Mouse (Mus musculus) kidney, postnatal 25 days (tissue): ENCODE results near the gene Jmjd7.

ENCODE experiments used
- DNase-seq, 2 experiments: peaks; one replicate each; pipeline ENCODE4 v3.0.0; 2021; ENCODE audit warnings: mixed read lengths in 2 of 2

The Jmjd7 gene

GRCm38 (mm10) chr2:120060651-120061050 is 33.4 kb downstream of the Jmjd7 start:
- peak; percentile 35 to 71 for DNase-seq

DNA sequence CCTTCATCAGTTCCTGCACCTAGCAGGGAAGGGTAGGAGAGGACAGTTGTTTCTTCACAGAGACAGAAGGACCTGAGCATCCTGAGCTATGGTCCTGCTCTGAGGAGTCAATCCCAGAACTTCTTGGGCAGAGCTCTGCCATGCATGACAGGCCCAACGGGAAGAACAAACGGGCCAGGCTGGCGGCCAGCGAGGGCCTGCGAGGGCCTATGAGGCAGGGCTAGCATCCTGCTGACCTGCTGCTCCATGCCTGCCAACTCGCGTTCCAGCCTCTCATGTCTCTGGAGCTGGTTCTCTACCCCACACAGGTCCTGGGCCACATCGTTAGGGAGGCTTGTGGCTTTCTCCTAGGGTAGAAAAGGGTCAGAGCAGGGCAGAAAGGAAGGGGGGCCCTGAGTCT is 35.0 kb downstream of the Jmjd7 start:
- no peak for DNase-seq

DNA sequence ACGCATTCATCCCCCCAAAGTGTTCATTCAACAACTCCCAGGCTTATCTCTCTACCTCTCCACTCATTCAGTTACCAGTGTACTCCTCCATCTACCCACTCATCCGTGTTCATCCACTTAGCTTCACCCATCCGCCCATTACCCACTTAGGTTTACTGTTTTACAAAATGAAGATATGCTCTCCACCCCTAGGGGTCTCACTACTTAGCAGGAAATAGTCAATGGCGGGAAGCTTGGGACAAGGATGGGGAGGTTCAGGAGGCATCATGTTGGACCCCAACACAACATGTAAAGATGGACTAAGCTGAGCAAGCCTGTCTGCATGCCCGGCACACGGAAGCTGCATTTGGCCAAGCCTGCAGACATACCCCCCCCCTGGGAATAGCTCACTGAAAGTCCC is 37.4 kb downstream of the Jmjd7 start:
- DNase-seq = no peak

DNA sequence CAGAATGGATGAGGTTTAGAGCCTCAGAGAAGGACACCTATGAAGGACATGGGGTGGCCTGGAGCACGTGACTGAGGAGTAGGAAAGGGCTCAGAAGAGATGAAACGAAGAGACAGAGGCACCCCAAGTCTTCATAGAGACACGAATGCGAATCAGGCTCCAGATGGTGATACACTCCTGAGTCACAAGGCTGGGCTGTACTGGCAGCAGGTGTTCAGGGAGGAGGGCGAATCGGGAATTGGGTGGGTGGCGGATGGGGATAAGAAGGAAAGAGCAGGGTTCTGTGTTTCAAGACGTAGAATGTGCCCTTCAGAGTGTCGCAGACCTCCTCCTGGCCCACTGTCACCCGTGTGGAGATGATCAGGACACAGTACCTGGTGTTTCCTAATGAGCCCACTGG is 38.0 kb downstream of the Jmjd7 start:
- no peak for DNase-seq

DNA sequence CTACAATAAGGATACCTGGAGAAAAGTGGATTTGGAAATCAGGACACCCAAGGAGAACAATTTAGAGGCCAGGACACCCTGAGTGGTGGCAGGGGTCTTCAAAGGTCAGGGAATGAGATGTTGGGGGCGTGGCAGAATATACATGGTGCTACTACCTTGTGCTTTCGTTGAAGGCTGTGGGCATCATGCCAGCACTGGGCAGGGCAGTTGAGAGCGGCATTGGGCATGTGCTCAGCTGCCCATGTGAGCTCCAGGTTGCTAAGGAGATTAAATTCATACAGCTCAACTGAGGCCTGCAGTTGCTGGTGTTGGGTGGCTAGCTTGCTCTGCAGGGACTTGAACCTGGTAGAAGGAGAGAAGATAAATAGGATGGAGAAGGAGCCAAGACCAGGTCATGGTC is 38.9 kb downstream of the Jmjd7 start:
- DNase-seq = peak in 1 of 2 experiments; percentile 23

GRCm38 (mm10) chr2:120068555-120069465 is 41.5 kb downstream of the Jmjd7 start:
- DNase-seq = peak; percentile 43 to 58

- no peak for DNase-seq
Observed at GRCm38 (mm10) chr2:120069466-120069990, 42.2 kb downstream of the Jmjd7 start.

GRCm38 (mm10) chr2:120074096-120074495 is 46.8 kb downstream of the Jmjd7 start:
- no peak for DNase-seq

GRCm38 (mm10) chr2:120076076-120076705 is 48.9 kb downstream of the Jmjd7 start:
- peak; percentile 73 to 80 for DNase-seq
